Mouse (Mus musculus) ES-E14 (cell line): Measurements from ENCODE around the gene Mt1. TPM values are rescaled to one million over a fixed set of nuclear protein-coding genes. Genes with fewer than 3 reads are reported as not detected.

Experiments
- DNase-seq: peaks from one replicate; pipeline ENCODE4 v3.0.0-alpha.2; 2013; ENCODE audit warnings: low read depth, low spot score
- H3K27ac ChIP-seq: 2 replicates; pipeline ENCODE4 v1.5.1; 2012; ENCODE audit warnings: low read depth, mild to moderate bottlenecking, low read length, moderate library complexity, mixed read lengths; ENCODE audit not compliant: poor library complexity, insufficient read depth, severe bottlenecking
- H3K36me3 ChIP-seq: 2 replicates; pipeline ENCODE4 v1.6.1; 2012; ENCODE audit warnings: mild to moderate bottlenecking, low read length, moderate library complexity, mixed read lengths; ENCODE audit not compliant: control insufficient read depth, poor library complexity, insufficient read depth, severe bottlenecking
- H3K4me1 ChIP-seq, 2 experiments: fragments of 150-350 bp in 1 of 2; sonication (generic) in 1 of 2; 2 replicates each; pipeline ENCODE4 v1.6.1; 2012; ENCODE audit warnings: low read length in 2 of 2, mild to moderate bottlenecking in 1 of 2, mixed read lengths in 1 of 2; ENCODE audit not compliant: control insufficient read depth in 2 of 2, insufficient read depth in 2 of 2, poor library complexity in 1 of 2
- H3K4me3 ChIP-seq, 2 experiments: fragments of 150-350 bp in 1 of 2; sonication (generic) in 1 of 2; 2 replicates each; pipeline ENCODE4 v1.5.1; 2012; ENCODE audit warnings: low read length in 2 of 2, low read depth in 1 of 2, mild to moderate bottlenecking in 1 of 2, mixed read lengths in 1 of 2; ENCODE audit not compliant: insufficient read depth in 1 of 2, poor library complexity in 1 of 2, severe bottlenecking in 1 of 2
- H3K9ac ChIP-seq: 2 replicates; pipeline ENCODE4 v1.6.1; 2012; ENCODE audit warnings: low read depth, mild to moderate bottlenecking, low read length, mixed read lengths; ENCODE audit not compliant: poor library complexity, insufficient read depth, severe bottlenecking
- H3K9me3 ChIP-seq: fragments of 150-350 bp; sonication (generic); 2 replicates; pipeline ENCODE4 v1.6.1; 2012; ENCODE audit warnings: low read depth, mild to moderate bottlenecking, low read length; ENCODE audit not compliant: control insufficient read depth, insufficient read depth
- CHD2 ChIP-seq: IDR thresholded peaks from 2 replicates; pipeline ENCODE4 v1.6.1; 2014; ENCODE audit warnings: mild to moderate bottlenecking, low read depth, low read length, inconsistent platforms
- HCFC1 ChIP-seq: IDR thresholded peaks from 2 replicates; pipeline ENCODE4 v1.6.1; 2012; ENCODE audit warnings: low read length, inconsistent platforms, borderline replicate concordance; ENCODE audit not compliant: insufficient read depth
- MAFK ChIP-seq: IDR thresholded peaks from 2 replicates; pipeline ENCODE4 v1.6.1; 2014; ENCODE audit warnings: mild to moderate bottlenecking, low read depth, low read length, inconsistent platforms; ENCODE audit not compliant: insufficient read depth
- ZC3H11A ChIP-seq: IDR thresholded peaks from 2 replicates; pipeline ENCODE4 v1.6.1; 2012; ENCODE audit warnings: low read depth, mild to moderate bottlenecking, inconsistent platforms, low read length, borderline replicate concordance
- ZNF384 ChIP-seq: IDR thresholded peaks from 2 replicates; pipeline ENCODE4 v1.6.1; 2012; ENCODE audit warnings: low read depth, low read length, inconsistent platforms
- in situ Hi-C, 2 experiments: fragments of 600-800 bp; cut with MboI; formaldehyde crosslinking; loops; one replicate each; pipeline ENCODE4 v1.15.1; 2025; ENCODE audit warnings: low sequenced_read_pairs in 2 of 2, inconsistent platforms in 1 of 2; ENCODE audit not compliant: unreplicated experiment in 2 of 2
- total RNA-seq: library from RNA; depleted of rRNA; stranded (reverse); fragments of 300-350 nt; gene quantifications from 2 replicates; pipeline ENCODE4 v1.2.3, GENCODE M21; 2012

Gene Mt1
- total RNA-seq, 1 experiment = 332 TPM

- H3K27ac ChIP-seq = no peak overlapping the region
These were observed 30.6 kb upstream of the Mt1 start for GRCm38 (mm10) chr8:94148236-94148635.

GRCm38 (mm10) chr8:94150925-94151324, 28.0 kb upstream of the Mt1 start:
- no peaks in the 10 kb centered on the region for H3K9me3 ChIP-seq
- TF ChIP-seq MAFK (peak; percentile 87), ZC3H11A (no peak)
- in situ Hi-C loops = no loop called here

More at GRCm38 (mm10) chr8:94148236-94148635, 30.6 kb upstream of the Mt1 start:
- H3K36me3 ChIP-seq = no peaks in the 10 kb centered on the region
- H3K9me3 ChIP-seq = no peaks in the 10 kb centered on the region
- TF ChIP-seq HCFC1 = no peak
- no peak for TF ChIP-seq ZC3H11A
- no peak for TF ChIP-seq ZNF384
- TF ChIP-seq MAFK = no peak
- TF ChIP-seq CHD2 = no peak
- no peak for DNase-seq
- H3K4me1 ChIP-seq = peaks cover 0 to 8% of the 10 kb centered on the region in 2 experiments; a peak in 2 of 4 replicates
- no peak overlapping the region for H3K9ac ChIP-seq
- in situ Hi-C loops = no loop called here
- H3K4me3 ChIP-seq = no peak overlapping the region

GRCm38 (mm10) chr8:94152513-94153300, 26.2 kb upstream of the Mt1 start, which contains the start of gene Mt3:
Mt3 (plus strand) TSS chr8:94152607.
- Histone ChIP-seq H3K4me1 (peaks cover 4 to 17% of the 10 kb centered on the region in 2 experiments; a peak in 3 of 4 replicates), H3K27ac (no peak within 1 kb of the TSS), H3K9me3 (no peaks in the 10 kb centered on the region), H3K4me3 (peak within 1 kb of the TSS; percentile 28 to 67; a peak in 3 of 4 replicates), H3K9ac (no peak within 1 kb of the TSS), H3K36me3 (no peaks in the 10 kb centered on the region)
- TF ChIP-seq ZC3H11A = no peak
- TF ChIP-seq MAFK = no peak
- TF ChIP-seq CHD2 = no peak
- no peak for TF ChIP-seq HCFC1
- no peak for TF ChIP-seq ZNF384
- DNase-seq = no peak
- in situ Hi-C loops = no loop called here

More at GRCm38 (mm10) chr8:94150925-94151324, 28.0 kb upstream of the Mt1 start:
- Histone ChIP-seq H3K36me3 (no peaks in the 10 kb centered on the region), H3K27ac (no peak overlapping the region), H3K4me1 (peaks cover 4 to 17% of the 10 kb centered on the region in 2 experiments; a peak in 3 of 4 replicates), H3K4me3 (no peak overlapping the region), H3K9ac (no peak overlapping the region)
- DNase-seq = no peak

DNA sequence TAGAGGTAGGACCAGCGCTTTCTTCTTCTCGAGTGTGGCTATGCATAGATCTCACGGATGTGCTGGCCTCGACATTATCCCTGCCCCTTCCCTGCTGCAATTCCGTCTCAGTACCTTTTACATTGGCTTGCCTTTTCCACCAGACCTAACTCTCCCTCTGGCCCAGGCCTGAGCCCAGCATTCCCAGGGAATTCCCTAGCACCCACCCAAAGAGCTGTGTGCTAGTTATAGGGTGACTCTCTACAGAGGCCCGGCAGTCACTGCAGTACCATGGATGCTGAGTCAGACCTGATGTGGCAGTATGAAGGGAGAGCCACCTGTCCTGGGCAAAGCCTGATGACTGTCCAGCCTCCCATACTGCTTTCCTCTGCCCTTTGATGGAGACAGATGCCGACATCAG, 25.4 kb upstream of the Mt1 start:
- no peak for DNase-seq
- H3K4me1 ChIP-seq = peaks cover 4 to 17% of the 10 kb centered on the region in 2 experiments; a peak in 3 of 4 replicates
- H3K4me3 ChIP-seq = peak overlapping the region; percentile 2 to 6; a peak in 2 of 4 replicates
- H3K9me3 ChIP-seq = no peaks in the 10 kb centered on the region
- no peak for TF ChIP-seq HCFC1
- TF ChIP-seq MAFK = peak; percentile 57; the same call in 1 of the 2 replicates
- no peak overlapping the region for H3K27ac ChIP-seq
- H3K36me3 ChIP-seq = no peaks in the 10 kb centered on the region
- in situ Hi-C loops = no loop called here
- no peak overlapping the region for H3K9ac ChIP-seq
